Mouse (Mus musculus) T-helper 2 cell (primary cell): Measurements from ENCODE around the gene Fanca.

Experiments used
- in situ Hi-C: fragments of 300-600 bp; cut with MboI, MseI; formaldehyde crosslinking; loops from one replicate; pipeline ENCODE4 v1.15.1; 2025; ENCODE audit warnings: high pct_unique_total_duplicates

Gene Fanca

DNA sequence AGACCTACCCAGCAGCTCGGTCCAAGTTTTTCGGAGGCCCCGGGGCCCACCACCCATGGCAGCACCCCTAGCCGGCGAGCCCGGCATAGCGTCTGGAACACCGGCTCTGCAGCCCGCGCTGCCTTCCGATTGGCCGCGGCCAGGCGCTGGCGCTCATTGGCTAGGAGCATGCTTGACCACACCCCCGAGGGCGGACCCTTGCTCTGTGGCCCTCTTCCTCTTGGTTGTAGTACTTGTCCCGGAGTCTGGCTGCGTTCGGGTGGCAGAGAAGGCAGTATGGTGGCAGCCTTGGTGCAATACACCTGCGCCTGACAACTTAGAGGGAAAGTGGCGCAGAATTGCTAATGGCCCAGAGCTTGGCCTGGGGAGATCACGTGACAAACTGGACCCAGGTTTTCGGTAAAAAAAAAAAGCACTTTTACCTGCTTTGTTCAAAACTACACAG lies at the start of gene Fanca:
TSS of gene Fanca (minus strand) at position 110 of the 445 bp plus-strand sequence.
- in situ Hi-C loops, result no loop called here

DNA sequence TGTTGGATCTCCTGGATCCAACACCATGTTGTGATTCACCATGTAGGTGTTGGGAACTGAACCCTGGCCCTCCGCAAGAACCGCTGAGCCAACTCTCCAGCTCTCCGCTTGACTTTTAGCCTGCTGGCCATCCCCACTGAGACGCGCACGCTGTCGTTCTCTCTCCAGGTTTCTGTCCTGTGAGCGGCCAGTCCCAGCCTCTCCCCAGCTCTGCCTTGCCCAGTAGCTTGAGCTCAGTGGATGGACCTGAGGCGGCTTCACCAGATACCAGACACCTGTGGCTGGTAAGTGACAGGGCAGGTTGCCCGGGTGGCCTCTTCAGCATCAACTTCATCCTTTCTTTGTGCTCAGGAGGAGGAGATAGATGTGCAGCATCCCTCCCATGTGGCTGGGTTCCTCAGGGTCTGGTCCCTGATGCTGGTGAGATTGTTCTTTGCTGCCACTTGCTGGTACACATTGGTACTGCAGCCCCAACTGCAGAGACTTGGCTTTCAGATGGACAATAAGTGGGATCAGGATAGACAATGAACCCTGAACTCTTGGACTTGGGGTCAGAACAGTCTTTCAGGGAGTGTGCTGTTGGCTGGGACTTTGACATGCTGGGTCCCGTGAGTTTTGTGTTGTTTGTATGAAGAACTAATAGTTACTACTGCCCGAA lies 42.8 kb upstream of the Fanca start:
- in situ Hi-C loops, result no loop called here

DNA sequence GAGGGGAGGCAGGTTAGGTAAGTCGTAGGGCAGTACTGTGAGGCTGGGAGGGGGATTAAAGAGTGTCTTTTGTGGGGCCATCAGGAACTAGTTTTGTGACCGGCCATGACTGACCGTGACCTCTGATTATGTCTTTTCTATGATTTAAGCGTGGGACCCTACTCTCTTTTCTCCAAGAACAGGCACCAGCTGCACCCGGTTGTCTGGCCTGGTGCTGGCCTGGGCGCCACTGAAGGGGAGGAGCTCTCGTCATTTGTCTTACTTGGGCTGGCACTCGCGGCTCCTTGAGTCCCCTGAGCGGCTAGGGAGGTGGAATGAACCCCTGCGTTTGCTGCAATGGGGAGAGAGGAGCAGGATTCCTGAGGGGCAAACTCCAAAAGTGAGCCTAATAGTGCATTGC lies 34.8 kb upstream of the Fanca start:
- in situ Hi-C loops, result no loop called here

DNA sequence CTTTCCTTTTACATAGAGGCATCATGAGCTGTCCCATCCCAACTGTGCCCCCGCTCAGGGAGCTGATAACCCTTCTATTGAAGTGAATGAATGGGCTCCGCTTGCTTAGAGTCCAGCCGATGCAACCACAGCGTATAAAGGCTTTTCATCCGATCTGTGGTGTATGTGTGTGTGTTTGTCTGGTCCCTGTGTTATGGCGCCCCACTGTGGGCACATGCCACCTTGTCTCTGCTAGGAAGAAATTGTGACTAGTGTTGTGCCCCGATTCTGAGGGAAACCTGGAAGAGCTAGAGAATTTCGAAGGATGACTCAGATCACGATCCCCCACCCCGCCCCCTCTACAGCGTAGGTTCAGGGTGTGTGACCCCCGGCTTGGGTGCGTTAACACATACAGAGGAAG lies 34.4 kb upstream of the Fanca start:
- in situ Hi-C loops, result no loop called here

DNA sequence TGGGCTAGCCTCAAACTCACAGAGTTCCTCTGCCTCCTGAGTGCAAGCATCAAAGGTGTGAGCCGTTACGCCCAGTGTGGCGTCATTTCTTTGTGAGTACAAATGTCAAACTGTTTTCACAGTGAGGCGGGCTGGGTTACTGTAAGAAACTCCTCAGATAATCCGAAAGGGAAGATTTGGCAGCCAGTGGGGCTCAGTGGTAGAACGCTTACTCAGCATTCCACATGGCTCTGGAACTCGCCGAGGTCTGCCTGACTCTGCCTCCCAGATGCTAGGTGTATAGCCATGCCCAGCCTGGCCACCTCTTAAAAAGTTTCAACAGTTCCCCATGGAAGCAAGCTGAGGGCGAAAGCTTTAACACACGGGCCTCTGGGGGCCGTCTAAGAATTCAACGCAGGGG lies 33.7 kb upstream of the Fanca start:
- in situ Hi-C loops, result no loop called here

DNA sequence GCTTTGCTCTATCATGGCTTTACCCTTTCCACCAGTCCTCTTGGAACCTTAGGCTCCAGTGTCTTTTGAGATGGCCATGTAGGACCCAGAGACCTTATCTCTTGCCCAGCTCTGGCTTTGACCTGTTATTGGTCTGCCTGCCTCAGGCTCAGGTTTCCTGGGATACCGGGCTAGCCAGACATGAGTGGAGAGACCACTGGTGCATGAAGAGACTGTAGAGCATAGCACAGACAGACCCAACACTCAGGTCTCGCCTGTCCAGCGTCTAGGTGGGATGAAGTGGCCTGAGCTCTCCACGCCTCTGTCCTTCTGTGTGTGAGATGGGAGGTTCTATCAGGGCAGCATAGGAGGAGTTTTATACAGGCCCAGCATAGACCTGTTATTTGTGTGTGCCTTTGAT lies 30.7 kb upstream of the Fanca start:
- in situ Hi-C loops, result loop anchor here (5.0 kb wide), 1 partner anchor 62 kb away; no protein-coding TSS in a partner anchor

DNA sequence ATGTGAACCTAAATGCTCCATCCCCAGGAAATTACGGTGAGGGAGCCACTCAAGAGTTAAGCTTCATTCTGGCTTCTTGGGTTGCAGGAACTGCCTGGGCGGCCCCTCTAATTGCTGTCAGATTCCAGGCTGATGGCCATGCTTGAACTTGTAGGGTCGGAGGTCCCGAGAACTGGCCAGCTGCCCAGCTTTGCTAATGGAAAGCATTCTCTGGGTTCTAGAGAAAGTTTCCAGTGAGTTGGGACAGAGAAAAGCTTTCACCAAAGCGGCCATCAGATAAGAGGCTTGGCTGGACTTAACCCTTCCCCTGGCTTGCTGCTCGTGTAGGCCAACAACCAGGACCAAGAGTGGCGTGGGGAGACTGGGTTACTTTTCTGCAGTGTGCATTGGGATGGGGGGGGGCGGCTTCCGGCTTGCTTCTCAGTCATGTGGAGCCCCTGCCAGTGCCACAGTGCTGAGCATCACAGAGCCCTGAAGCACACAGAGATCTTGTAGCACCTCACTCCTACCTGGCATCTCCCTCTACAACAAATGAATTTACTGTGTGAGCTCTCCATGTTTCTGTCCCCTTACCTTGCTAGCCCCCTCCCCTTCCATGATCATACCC lies 30.0 kb upstream of the Fanca start:
- in situ Hi-C loops, result loop anchor here (5.0 kb wide), 1 partner anchor 61 kb away; no protein-coding TSS in a partner anchor

DNA sequence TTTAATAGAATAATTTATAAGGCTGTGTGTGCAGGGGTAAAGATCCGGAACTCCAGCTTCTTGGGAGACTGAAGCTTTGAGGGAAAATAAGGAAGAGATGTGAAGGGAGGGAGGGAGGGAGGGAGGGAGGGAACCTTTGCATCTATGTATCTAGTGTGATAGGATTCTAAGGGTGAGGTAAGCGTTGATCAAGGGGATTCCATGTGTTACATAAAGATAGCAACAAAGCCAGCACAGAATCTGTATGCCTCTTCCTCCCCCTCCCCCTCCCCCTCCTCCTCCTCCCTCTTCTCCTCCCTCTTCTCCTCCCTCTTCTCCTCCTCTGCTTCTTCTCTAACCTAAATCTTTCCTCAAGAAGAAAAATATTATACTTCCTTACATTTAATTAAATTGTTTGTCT lies 28.9 kb upstream of the Fanca start:
- in situ Hi-C loops, result loop anchor here (5.0 kb wide), 1 partner anchor 60 kb away; no protein-coding TSS in a partner anchor

DNA sequence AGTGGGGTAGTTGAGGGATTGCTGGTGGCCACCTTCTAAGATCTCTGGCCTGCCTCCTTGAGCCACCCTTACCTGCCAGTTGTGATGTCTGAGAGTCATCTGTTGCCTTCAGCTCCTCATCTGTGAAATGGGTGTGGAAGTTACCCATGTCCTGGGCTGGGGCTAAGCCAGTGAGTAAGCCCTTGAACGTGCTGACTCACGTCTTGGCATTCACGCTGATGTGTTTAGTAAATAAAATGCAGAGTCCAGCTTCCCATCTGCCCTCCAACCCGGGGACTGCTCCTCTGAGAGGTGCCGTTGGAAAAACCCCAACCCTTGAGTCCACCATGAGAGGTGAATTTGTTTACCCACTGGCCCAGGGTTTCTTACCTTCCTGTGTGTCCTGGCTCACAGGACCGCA lies 27.5 kb upstream of the Fanca start:
- in situ Hi-C loops, result loop anchor here (5.0 kb wide), 1 partner anchor 59 kb away; no protein-coding TSS in a partner anchor

DNA sequence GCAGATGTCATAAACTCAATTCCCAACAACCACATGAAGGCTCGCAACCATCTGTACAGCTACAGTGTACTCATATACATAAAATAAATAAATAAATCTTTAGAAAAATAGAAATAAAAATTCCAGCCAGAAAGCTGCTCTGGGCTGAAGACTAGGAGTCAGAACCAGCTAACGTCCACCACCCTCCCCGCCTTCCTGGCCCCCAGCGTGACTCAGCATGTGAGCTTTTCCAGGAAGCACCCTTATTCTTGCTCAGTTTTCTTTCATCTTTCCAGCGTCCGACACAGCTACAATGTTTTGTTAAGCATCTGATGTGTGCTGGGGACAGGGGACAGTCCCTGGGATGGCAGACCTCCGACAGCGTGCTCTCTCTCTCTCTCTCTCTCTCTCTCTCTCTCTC lies 26.8 kb upstream of the Fanca start:
- in situ Hi-C loops, result loop anchor here (5.0 kb wide), 1 partner anchor 58 kb away; no protein-coding TSS in a partner anchor

DNA sequence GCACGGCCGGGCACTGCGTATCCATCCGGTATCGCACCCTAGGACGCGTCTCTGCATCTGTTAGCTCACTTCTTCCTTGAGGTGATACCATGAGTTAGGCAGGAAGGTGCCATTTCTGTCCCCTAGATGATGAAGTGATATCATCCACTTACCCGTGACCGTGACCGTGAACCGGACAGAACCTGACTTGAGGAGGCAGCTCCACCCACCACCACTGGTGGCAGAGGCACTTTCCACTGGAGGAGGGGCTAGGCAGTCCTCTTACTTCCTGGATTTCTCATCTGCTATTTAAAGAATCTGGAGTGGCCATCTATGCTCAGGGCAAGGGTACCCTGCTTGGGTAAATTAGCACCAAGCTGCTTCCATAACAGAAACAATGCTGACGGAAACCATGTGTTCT lies 25.0 kb upstream of the Fanca start:
- in situ Hi-C loops, result no loop called here

DNA sequence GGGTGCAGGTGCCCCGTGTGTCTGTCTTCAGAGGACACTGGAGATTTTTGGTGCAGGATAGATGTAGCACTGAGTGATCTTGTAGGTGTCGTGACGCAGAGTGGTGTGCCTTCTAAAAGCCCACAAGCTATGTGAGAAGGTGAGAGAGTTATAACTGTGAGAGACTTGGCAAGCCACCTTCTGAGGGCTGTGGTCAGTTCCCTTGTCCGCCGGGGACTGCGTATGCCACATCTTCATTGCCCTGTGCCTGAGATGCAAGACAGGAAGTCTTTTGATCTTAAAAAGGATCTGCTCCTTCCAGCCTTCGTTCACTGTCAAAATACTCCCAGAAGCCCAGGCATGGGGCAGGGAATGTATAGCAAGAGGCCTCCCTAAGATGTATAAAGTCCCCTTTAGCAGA lies 24.5 kb upstream of the Fanca start:
- in situ Hi-C loops, result no loop called here

DNA sequence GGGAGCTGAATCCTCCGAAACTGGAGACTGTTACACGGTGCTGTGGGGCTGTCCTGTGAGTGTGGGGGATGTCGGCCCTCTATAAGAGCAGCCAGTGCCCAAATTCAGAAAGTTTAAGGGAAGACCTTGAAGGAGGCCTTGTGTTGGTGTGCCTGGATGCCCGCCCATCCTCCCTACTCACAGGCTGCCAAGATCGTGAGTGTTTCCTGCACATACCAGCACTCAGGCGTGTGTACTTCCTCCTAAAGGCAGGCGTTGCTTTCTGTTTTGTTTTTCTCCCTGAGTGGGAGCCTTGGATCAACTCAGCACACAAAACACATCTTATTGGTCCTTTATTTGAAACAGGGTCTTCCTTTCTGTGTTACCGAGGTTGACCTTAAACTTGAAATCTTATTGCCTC lies 23.9 kb upstream of the Fanca start:
- in situ Hi-C loops, result no loop called here

DNA sequence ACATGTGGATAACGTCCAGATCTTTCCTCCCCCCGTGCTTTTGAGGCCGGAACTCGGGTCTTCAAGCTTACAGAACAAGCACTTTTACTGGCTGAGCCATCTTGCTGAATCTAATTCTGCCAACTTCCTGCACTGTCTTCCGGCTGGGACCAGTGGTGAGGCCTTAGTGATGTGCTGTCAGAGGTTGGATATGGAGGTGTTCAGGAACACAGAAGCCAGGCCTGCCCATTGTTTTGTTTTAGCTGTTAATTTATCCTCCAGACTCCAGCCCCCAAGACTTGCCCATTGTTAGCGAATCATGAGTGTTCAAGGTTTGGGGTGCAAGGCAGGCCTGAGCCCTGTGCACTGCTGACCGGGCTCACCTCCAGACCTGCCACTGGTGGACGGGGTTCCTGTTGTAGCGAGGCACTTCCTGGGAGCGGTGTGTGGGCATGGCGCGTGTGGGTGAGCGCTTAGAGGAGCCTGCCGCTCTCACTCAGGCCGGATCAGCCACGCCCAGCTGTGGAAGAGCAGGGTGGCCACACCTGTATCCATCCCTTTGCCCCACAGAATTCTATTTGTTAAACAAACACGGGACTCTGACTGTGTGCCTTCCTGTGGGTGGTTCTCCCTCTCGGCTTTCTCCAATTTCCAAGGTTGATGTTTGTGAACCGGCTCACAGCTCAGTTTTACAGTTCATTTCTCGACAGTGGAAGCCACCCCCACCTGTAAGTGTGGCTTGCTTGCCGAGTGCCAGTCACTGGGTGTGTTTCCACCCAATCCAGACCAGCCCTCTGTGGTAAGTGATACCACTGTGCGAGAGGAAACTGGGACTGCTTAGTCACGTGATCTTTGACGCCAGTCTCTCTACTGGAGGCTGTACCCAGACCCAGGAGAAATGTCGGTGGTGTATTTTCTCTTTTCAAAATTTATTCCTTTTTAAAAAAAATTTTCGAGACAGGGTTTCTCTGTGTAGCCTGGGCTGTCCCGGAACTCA lies 23.0 kb upstream of the Fanca start:
- in situ Hi-C loops, result no loop called here

DNA sequence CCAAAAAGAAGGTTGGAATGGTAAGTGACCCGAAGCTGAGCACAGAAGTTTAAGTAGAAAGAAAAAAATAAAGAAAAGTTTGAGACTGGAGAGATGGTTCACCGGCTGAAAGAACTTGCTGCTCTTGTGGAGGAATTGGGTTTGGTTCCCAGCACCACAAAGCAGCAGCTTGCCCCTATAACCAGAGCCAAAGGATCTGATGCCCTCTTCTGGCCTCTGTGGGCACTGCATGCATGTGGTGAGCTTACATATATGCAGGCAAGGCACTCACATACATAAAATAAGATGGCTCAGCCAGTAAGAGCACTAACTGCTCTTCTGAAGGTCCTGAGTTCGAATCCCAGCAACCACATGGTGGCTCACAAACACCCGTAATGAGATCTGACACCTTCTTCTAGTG lies 21.7 kb upstream of the Fanca start:
- in situ Hi-C loops, result no loop called here

DNA sequence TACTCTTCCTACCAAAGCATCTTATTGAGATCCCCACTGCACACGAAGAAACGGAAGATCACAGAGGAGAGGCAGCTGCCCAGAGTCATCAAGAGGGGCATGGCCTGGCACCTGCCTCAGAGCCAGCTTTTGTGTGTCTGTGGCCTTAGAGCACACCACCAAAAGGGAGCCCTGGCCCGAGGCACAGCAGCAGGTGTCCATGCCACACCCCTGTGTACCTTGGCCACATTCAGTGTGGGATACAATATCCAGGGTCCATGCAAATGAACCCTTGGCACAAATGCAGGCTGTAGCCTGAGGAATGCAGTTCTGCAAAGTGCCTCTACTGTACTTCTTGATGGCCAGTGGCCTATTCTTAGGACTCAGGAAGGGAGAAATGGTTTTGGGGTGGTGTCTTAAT lies 19.1 kb upstream of the Fanca start:
- in situ Hi-C loops, result no loop called here

DNA sequence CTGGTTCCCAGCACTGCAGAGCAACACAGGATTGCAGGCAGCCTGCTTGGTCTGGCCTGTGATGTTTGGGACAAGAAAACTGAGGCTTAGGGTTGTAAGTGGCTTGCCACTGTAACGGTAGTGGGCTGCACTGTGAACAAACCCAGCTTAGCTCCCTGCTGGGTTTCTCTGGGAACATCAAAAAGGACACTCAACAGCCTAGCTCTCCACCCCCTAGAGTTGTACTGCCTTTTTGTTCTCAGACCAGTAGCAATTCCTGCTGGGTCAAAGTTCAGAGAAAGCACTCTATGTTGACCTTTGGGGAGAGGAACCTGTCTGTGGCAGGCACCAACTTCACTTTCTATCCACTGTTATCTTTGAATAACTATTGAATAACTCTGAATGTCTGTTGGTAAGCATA lies 16.1 kb upstream of the Fanca start:
- in situ Hi-C loops, result no loop called here

DNA sequence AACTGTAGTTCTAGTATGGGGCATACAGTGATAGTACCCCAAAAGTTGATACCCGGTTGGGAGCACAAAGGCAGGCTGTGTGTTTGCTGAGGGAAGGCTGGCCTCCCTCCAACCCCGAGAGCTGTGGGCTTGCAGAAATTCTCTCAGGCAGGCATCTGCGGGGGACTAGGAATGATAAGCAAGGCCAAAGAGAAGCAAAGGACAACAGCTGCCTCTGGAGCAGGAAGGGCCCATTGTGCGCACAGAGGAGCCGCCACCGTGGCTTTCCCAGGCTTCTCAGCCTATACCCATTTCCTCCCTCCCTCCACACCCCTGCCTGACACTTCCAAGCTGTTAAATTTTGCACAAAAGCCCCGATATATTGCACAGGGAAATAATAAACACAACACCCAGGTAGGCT lies 15.5 kb upstream of the Fanca start:
- in situ Hi-C loops, result no loop called here

DNA sequence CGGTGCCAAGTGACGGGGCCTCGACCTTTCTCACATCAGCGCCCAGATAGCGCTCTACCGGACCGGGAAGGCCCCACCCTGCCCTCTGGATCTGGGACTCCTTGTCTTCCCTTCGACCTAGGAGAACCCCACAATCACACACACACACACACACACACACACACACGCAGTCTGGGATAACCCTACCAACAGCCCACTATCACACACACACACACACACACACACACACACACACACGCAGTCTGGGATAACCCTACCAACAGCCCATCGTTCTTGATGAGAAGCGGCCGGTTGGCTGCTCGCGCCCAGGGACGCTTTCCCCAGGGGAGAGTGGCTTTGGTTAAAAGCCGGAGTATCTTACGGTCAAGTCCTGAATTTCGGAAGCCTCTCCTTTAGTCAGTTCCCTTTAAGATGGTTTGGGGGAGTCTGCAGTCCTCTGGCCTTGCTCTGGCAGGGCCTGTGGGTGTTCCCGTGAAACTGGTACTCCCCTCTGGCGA lies 14.8 kb upstream of the Fanca start:
- in situ Hi-C loops, result no loop called here

DNA sequence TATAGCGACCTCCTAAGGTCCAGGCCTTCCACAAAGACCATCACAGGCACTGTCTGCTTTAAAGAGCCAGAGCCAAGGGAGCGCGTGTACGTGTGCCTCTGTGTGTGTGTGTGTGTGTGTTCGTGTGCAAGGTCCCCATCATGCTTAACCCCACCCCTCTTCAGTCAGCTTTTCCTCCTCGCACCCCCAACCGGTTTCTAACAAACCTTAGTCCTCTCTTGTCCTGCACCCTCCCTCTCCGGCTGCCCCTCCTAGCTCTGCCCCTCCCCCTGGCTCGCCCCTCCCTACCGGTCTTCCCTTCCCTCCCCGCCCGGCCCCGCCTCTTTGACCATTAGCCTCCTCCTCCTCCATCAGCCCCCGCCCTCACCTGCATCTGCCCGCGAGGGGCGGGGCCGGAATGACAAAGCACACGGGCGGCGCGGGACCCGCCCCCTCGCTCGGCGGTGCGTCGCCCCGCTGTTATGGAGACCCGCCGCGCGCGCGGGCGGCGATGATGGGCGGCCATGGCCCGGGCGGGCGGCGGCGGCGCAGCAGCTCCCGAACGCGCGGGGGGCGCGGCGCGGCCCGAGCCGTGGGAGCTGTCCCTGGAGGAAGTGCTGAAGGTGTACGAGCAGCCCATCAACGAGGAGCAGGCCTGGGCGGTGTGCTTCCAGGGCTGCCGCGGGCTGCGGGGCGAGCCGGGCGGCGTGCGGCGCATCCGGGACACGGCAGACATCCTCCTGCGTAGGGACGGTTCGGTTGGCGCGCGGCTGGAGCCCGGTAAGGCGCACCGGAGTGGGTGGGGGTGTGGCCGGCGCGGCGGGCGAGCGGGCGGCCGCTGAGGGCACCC lies 14.1 kb upstream of the Fanca start, which contains the start of gene Spire2:
TSS of gene Spire2 (plus strand) at position 452 of the 829 bp plus-strand sequence.
- in situ Hi-C loops, result no loop called here

DNA sequence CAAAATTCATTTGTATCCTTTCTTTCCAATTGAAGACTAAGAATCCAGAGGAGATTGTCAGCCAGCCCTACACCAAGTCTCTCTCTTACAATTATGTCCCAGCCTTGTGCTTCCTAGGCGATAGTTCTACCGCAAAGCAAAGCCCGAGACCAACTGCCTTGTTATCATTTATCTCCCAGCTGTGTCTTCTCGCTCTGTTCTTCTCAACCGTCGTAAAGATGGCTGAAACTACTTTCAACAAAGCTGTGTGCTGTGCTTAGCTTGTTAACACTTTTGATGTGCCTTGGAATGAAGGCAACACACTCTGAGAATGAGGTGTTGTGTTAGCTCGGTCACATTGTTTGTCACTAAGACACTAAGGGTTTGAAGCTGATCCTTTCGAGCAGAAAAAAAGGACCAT lies 13.4 kb upstream of the Fanca start:
- in situ Hi-C loops, result no loop called here
